Mouse (Mus musculus): Measurements from ENCODE around the gene Jak3.

Jak3 gene

DNA sequence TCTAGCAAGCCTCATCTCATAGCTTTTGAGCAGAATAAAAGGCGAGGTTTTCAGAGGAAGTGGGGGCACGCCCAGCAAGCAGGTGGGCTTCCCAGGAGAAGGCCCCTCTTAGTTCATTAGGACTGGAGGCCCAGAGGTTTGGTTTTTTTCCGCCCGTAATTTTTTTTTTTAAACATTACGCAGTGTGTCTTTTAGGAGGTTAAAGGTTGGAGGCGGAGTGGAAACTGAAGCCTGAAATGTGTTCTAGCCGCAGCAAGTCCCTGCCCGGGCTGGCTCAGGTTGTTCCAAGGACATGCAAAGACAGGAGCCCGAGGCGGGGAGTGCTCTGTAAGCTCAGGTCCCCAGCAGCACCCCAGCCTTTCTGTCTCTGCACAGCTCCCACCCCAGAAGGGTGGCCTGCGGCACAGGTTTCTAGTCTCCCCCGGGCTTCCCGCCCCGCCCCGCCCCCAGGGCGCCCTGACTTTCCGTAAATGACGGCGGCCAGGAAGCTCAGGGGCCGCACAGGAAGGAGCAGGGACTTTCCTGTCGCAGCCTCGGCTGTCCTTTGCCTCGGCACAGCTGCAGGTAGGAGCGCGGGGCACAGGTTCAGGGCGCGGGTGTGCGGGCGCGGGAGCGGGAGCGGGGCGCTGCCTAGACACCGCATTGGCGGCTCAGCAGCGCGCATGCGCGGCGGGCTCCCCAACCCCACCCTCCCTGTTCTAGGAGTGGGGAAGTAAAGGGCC lies at the start of gene Jak3:
Jak3 (plus strand) TSS at position 277 of the 722 bp plus-strand sequence.
- DNase-seq (ENCODE audit: low read depth, low spot score): peak; percentile 93

GRCm38 (mm10) chr8:71626753-71627152 lies 49.3 kb upstream of the Jak3 start:
- no peak for DNase-seq (ENCODE audit: low read depth, low spot score)

DNA sequence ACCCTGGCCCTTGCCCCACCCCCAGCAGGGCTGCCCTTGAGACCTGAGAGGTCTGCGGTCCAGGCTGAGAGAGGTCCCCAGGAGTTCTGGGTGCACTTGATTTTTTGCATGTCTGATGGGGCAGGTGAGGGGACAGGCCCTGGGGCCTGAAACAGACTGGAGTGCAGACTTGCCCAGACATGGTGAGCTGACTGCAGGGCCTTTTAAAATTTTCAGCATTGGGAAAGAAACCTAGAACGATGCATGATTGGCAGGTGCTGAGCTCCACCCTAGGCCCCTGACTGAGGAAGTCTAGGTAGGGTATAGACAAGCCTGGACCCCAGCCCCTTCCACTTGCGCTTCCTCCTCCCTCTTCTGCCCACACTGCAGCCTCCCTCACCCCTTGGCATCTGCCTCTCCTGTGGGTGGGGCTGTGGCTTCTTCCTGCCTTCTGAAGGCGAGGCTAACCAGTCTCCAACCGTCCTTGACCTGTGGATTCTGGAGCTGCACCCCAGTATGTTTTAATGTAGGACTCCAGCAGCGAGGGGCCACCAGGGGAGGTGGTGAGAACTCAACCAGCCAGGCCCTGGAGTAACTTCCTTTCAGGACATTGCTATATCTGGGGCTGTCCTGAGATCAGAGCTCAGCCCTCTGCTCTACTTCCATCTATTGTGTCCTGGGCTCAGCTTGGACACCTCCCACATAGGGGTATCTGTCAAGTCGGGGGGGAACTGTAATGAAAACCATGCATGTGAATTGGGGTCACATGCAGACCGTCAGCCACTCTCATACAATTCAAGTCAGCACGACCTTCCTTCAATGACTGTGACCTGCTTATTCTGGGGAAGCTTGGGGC lies 48.6 kb upstream of the Jak3 start:
- DNase-seq (ENCODE audit: low read depth, low spot score): no peak

DNA sequence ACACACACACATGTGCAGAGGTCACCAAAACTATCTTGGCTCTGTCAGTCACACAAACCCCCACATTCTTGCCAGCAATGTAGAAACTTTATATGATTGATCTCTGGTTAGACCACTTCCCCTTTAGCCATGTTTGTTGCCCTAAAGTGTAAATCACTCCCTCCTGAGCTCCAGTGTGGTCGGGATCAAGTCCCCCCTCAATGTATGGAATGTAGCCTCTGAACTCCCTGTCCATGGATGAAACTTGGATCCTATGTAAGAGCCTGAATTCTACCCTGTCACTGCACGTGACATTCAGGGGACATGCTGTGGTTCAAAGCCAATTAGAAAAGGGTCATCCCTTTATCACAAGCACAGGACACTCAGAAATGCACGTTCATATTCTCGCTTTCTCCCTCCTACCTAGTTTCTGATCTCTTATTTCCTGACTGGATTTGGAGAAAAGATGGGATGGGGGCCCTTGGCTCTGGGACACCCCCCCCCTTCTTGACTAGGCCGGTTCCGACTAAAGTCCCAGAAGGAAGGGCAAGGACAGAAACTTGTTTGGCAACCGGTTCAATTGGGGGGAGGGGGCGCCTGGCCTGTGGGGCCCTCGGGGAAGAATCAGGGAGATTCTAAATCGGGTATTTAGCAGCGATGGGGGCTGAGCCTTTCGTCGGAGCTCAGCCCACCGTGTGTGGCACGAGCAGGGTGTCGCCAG lies 47.5 kb upstream of the Jak3 start:
- DNase-seq (ENCODE audit: low read depth, low spot score): no peak

- peak; percentile 94 for DNase-seq (ENCODE audit: low read depth, low spot score)
These were observed 46.9 kb upstream of the Jak3 start for GRCm38 (mm10) chr8:71629096-71629697.

- DNase-seq (ENCODE audit: low read depth, low spot score): peak; percentile 54
These were observed 46.3 kb upstream of the Jak3 start for GRCm38 (mm10) chr8:71629781-71630212.

GRCm38 (mm10) chr8:71630761-71631160 lies 45.3 kb upstream of the Jak3 start:
- DNase-seq (ENCODE audit: low read depth, low spot score): no peak

DNA sequence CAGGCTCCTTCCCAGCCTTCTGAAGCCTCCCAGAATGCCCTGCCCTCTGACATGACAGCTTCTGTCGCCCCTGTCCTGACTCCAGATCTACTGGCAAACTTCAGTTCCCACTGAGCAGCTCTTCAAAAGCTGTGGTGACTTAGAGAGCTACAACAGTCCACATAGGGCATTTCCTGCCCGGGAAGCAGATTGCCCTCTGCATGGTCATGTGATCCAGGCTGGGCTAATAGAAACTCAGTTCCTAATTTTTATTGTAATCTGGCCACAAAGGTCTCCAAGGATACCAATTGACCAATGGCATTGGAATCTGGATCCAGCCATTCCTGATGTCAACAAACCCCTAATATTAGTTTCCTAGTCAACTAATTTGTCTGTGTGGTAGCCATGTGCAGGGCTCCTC lies 44.2 kb upstream of the Jak3 start:
- DNase-seq (ENCODE audit: low read depth, low spot score): no peak

DNA sequence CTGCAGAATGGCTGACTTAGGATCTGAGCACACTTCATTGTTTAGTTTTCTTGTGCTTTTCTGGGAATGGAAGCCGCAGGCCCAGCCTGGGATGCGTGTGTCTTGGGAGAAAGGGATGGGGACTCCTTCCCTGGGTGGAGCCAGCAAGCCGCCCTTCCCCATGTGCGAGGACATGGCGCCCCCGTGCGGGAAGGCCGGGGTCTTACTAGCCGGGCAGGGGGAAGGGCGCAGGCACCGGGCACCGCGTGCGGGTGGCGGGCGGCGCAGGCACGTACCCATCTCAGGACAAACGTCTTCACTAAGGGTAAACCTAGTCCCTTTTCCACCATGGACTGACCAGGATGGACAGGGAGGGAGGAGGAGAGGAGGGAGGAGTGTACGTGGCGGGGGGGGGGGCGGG lies 42.9 kb upstream of the Jak3 start:
- DNase-seq (ENCODE audit: low read depth, low spot score): peak; percentile 63

DNA sequence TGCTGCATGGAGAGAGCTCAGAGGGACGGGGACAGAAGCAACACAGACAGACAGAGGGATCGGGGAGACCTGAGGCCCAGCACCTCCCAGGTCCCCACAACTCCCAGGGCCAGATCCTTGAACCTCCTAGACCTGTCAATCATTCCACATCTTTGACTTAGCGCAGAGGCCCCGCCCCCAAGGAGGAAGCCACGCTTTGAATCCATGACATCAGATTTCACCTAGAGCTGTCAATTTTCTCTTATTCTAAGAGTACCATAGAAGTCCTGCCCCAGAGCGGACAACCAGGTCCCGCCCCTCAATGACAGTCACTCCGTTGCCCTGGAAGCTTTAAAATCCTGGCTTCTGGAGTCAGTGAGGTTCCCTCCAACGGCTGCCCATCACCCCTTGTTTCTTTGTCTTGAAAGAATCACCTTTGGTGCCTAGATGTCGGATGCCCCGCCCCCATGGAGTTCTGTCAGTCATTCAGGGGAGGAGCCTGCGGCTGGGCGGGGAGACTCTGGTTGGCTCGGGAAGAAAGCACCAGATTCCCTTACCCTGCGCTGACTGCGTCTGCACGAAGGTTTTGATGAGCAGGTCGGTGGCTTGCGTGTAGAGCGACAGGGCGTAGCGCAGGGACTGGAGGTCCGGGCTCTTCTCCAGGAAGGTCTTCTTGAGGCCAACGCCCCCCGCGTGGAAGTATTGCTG lies 42.0 kb upstream of the Jak3 start:
- DNase-seq (ENCODE audit: low read depth, low spot score): peak; percentile 84

DNA sequence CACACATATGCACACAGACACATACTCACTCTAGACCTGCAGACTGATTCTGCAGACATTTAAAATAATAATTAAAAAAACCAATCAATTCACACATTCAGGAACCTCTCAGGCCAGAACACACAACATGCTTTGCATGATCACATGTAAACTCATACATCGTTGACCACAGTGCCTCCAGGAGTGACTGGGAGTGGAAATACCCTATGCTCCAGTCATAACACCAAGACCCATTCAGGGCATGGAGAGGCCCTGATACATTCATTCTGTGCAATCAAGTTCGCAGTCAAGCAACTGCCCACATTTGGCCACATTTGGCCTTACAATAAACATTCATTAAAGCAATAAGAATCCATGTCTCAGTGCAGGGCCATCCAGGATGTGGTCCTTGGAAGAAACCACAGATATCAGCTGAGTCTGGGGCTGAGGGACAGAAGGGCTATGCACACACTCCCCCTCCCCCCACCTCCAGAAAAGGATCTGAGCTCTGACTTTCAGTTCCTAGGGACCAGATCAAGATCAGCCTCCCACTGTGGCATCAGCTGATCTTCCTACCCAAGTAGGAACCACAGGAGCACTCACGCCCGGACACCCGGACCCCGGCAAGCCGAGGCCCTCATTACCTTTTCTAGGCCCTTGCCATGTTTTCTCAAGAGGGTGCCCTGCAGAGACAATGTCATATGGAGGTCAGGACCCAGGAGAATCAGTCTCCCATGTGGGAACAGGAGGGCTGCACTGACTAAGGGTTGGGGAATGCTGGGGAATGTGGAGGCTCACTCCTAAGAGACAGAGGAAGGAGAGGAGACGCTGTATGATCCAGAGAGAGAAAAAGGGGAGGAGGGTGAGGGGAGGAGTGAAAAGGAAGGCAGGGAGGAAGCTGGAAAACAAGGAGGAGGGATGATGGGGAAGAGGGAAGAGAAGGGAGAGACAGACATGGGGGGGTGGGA lies 38.7 kb upstream of the Jak3 start:
- DNase-seq (ENCODE audit: low read depth, low spot score): no peak

GRCm38 (mm10) chr8:71638321-71638720 lies 37.8 kb upstream of the Jak3 start:
- DNase-seq (ENCODE audit: low read depth, low spot score): no peak

DNA sequence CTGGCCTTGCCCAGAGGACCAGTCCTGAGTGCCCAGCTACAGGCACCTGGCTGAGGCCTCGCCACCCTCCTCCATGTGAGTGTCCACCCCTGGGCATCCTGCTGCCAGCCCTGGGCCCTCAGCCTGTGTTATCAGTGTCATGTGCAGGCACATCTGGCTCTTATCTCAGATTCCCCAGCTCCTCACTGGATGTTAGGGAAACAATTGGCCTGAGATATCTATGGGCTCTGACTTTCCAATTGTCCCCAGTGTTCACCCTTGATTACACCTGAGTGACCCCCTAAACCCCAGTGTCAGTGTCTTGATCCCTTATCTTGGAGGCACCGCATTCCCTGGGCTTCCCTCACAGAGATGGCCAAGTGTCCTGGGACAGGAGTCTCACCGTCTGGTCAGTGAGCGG lies 36.8 kb upstream of the Jak3 start:
- DNase-seq (ENCODE audit: low read depth, low spot score): no peak

GRCm38 (mm10) chr8:71645510-71645909 lies 30.6 kb upstream of the Jak3 start:
- DNase-seq (ENCODE audit: low read depth, low spot score): no peak

DNA sequence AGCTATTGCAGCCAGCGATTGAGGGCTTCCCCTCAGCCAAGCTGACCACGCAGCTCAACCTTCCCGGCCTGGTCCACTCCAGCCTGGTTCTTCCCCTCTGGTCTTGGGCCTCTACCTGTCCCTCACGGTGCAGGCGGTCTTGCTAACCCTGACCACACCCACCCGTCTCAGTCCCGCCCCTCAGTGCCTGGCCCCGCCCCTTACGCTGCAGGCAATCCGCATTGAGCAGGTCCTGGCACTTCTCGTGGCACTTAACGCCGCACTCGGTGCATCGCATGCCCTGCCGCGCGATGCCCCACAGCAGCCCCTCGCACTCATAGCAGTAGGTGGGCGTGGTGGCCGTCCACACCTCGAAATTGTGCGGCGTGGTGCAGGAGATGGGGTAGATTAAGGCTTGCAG lies 21.5 kb upstream of the Jak3 start:
- peak; percentile 62 for DNase-seq (ENCODE audit: low read depth, low spot score)

GRCm38 (mm10) chr8:71657816-71658215 lies 18.3 kb upstream of the Jak3 start:
- DNase-seq (ENCODE audit: low read depth, low spot score): no peak

- DNase-seq (ENCODE audit: low read depth, low spot score): no peak
These were observed 17.5 kb upstream of the Jak3 start for GRCm38 (mm10) chr8:71658515-71659049.

DNA sequence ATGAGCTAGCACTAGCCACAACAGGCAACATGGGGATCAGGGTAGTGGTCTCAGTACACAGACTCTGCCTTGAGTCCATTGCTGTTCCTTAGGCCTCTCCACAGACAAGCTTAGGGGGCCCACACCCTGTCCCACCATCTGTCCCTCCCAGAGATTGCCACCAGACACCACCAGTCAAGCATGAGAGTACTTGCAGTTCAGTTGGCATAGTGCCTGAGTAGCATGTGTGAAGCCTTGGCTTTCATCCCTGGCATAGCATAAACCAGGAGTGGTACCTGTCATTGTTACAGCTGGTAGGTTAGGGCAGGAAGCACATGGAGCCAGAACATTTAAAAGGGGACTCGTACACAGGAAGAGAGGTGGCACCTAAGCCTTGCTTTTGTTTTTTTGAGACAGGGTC lies 16.3 kb upstream of the Jak3 start:
- no peak for DNase-seq (ENCODE audit: low read depth, low spot score)

- peak; percentile 83 for DNase-seq (ENCODE audit: low read depth, low spot score)
These were observed 15.6 kb upstream of the Jak3 start for GRCm38 (mm10) chr8:71660325-71661120.

Measured in CD4-positive helper T cell, adult 2 months (primary cell).